Mouse (Mus musculus) cerebellum, adult 2 months (tissue): ENCODE measurements at regions not wholly inside any gene's neighbourhood (a gene's known extent, or its start where the extent isn't known, plus 50 kb on each side); places are given as distances from the start of the nearest gene placed in this dataset.

ENCODE experiments used
- CTCF ChIP-seq: fragments of 200-500 bp; IDR thresholded peaks from 2 replicates; pipeline ENCODE4 v1.5.1; 2011; ENCODE audit warnings: low read depth, mild to moderate bottlenecking, control low read depth, low read length, moderate library complexity, borderline replicate concordance; ENCODE audit not compliant: insufficient read depth
- POLR2A ChIP-seq: fragments of 200-500 bp; IDR thresholded peaks from 2 replicates; pipeline ENCODE4 v1.6.1; 2011; ENCODE audit warnings: low read length, control low read depth, borderline replicate concordance; ENCODE audit not compliant: insufficient read depth

- TF ChIP-seq CTCF (no peak), POLR2A (no peak)
Observed at GRCm38 (mm10) chr3:51055004-51055403, 169.2 kb upstream of the Noct start.
